Mouse (Mus musculus) hematopoietic stem cell, adult 5-6 weeks (primary cell): ENCODE data around the gene Gm10160. TPM values are rescaled to one million over a fixed set of nuclear protein-coding genes. Genes with fewer than 3 reads are reported as not detected.
A peak's percentile ranks its signal among the peaks of the same experiment; 100 is the strongest.

Source experiments
- ATAC-seq, 2 experiments: fragments of 125-278 bp in 1 of 2; replicated peaks in 1 of 2; 2 replicates each; pipeline ENCODE4 v1.8.0; 2016 to 2017; ENCODE audit warnings: inconsistent platforms in 2 of 2, mild to moderate bottlenecking in 2 of 2, moderate number of reproducible peaks in 2 of 2, low read depth in 1 of 2, moderate TSS enrichment in 1 of 2; ENCODE audit not compliant: low FRiP score in 2 of 2, poor library complexity in 2 of 2, severe bottlenecking in 2 of 2, insufficient read depth in 1 of 2, low TSS enrichment in 1 of 2
- total RNA-seq: library from RNA; stranded (forward); fragments of 172-1452, 232-1000 nt; gene quantifications from 2 replicates; pipeline ENCODE4 v1.2.3, GENCODE M21; 2017

Gm10160 gene
- total RNA-seq, 1 experiment from 2014 or later = not detected

- no peak for ATAC-seq
These were observed 5.9 kb upstream of the Gm10160 start for GRCm38 (mm10) chr7:81861461-81861860.

GRCm38 (mm10) chr7:81860996-81861395, 5.4 kb upstream of the Gm10160 start:
- ATAC-seq = no peak; a peak in 1 of 4 replicates

GRCm38 (mm10) chr7:81860071-81860470, 4.5 kb upstream of the Gm10160 start:
- peak; percentile 68 for ATAC-seq

GRCm38 (mm10) chr7:81858968-81859721, 3.6 kb upstream of the Gm10160 start, which contains the start of gene Tm6sf1:
Tm6sf1 (plus strand) TSS chr7:81859001.
- ATAC-seq = 0 out of 4 replicates have a peak, but pooled peaks have one; percentile 3 to 20

- no peak for ATAC-seq
These were observed 2.6 kb upstream of the Gm10160 start for GRCm38 (mm10) chr7:81858236-81858635.

GRCm38 (mm10) chr7:81856221-81856620, 627 bp upstream of the Gm10160 start:
- ATAC-seq = no peak

- ATAC-seq = peak; percentile 67 to 74
These were observed 856 bp downstream of the Gm10160 start for GRCm38 (mm10) chr7:81854568-81855307.

- ATAC-seq = no peak
These were observed 3.9 kb downstream of the Gm10160 start for GRCm38 (mm10) chr7:81851706-81852105.

- ATAC-seq = no peak
These were observed 5.4 kb downstream of the Gm10160 start for GRCm38 (mm10) chr7:81850171-81850570.

- ATAC-seq = peak; percentile 15 to 28; a peak in 2 of 4 replicates
These were observed 6.0 kb downstream of the Gm10160 start for GRCm38 (mm10) chr7:81849633-81850032.

- peak; percentile 70 to 89; a peak in 3 of 4 replicates for ATAC-seq
These were observed 6.4 kb downstream of the Gm10160 start for GRCm38 (mm10) chr7:81849214-81849613.

- ATAC-seq = no peak
These were observed 7.8 kb downstream of the Gm10160 start for GRCm38 (mm10) chr7:81847777-81848176.

- no peak for ATAC-seq
These were observed 8.6 kb downstream of the Gm10160 start for GRCm38 (mm10) chr7:81847010-81847409.

- no peak for ATAC-seq
These were observed 9.6 kb downstream of the Gm10160 start for GRCm38 (mm10) chr7:81846008-81846407.

GRCm38 (mm10) chr7:81845313-81845712, 10.3 kb downstream of the Gm10160 start:
- ATAC-seq = no peak

- ATAC-seq = no peak
These were observed 10.8 kb downstream of the Gm10160 start for GRCm38 (mm10) chr7:81844801-81845200.

- no peak for ATAC-seq
These were observed 11.7 kb downstream of the Gm10160 start for GRCm38 (mm10) chr7:81843903-81844302.

- ATAC-seq = no peak
These were observed 12.6 kb downstream of the Gm10160 start for GRCm38 (mm10) chr7:81842998-81843397.
